In genomic region chr15:97085833-97086232, GRCm38 (mm10) we compare ENCODE assay signal across 9 mouse cellular contexts. TPM values are rescaled to one million over a fixed set of nuclear protein-coding genes. Genes with fewer than 3 reads are reported as not detected.
DNase-seq lines count a peak whose midpoint lies in the region; ATAC-seq lines count a peak whose summit lies in the region.
"Had no signal": no experiment of that assay in that cellular context is flagged by ENCODE, and none has a peak within 500 bp of the region (broad histone marks: within the 10 kb centered on the region; RNA-seq: fewer than 3 reads in every experiment).

No protein-coding gene starts in this region.

- intact Hi-C loops in heart, postnatal 36 days (cut with DNase I), result no loop called here

- H3K36me3 ChIP-seq in heart, embryonic 16.5 days (ENCODE audit: control insufficient read depth, insufficient read depth), result no peaks in the 10 kb centered on the region
- H3K36me3 ChIP-seq in intestine, embryonic 16.5 days (ENCODE audit: control insufficient read depth, insufficient read depth, low read length), result no peaks in the 10 kb centered on the region

- H3K9me3 ChIP-seq in heart, embryonic 16.5 days (replicated peaks; ENCODE audit: control insufficient read depth, low read length), result no peaks in the 10 kb centered on the region
- no peaks in the 10 kb centered on the region for H3K9me3 ChIP-seq in intestine, embryonic 16.5 days (ENCODE audit: control insufficient read depth, low read length)

- H3K27me3 ChIP-seq in heart, embryonic 16.5 days (ENCODE audit: control insufficient read depth, insufficient read depth, low read length), result no peaks in the 10 kb centered on the region
- H3K27me3 ChIP-seq in intestine, embryonic 16.5 days (replicated peaks; ENCODE audit: control insufficient read depth, insufficient read depth, low read length), result no peaks in the 10 kb centered on the region
- H3K27me3 ChIP-seq: megakaryocyte, embryonic 14.5 days had no signal

- H3K4me3 ChIP-seq in heart, embryonic 16.5 days (ENCODE audit: low read length), result no peak overlapping the region
- no peak overlapping the region for H3K4me3 ChIP-seq in intestine, embryonic 16.5 days (ENCODE audit: low read length)
- H3K4me3 ChIP-seq: megakaryocyte, embryonic 14.5 days had no signal

- ATAC-seq in heart, embryonic 16.5 days (replicated peaks; ENCODE audit: extremely low read depth, insufficient read depth, low FRiP score), result peak; percentile 41
- peak; percentile 79 for ATAC-seq in intestine, embryonic 16.5 days

- no peak overlapping the region for H3K27ac ChIP-seq in heart, embryonic 16.5 days (ENCODE audit: low read length)
- H3K27ac ChIP-seq in intestine, embryonic 16.5 days (ENCODE audit: low read length), result no peak overlapping the region

- H3K4me1 ChIP-seq in heart, embryonic 16.5 days (ENCODE audit: control insufficient read depth, insufficient read depth, low read length), result no peaks in the 10 kb centered on the region; the same call in 1 of the 2 replicates
- 0 out of 2 replicates have a peak, but pooled peaks cover 3% of the 10 kb centered on the region for H3K4me1 ChIP-seq in intestine, embryonic 16.5 days (ENCODE audit: control insufficient read depth, insufficient read depth, low read length)
- H3K4me1 ChIP-seq: megakaryocyte, embryonic 14.5 days had no signal

- 30% methylated on average over 5 of the region's 5 CpGs for WGBS in heart, embryonic 16.5 days
- 32% methylated on average over 5 of the region's 5 CpGs for WGBS in intestine, embryonic 16.5 days

- H3K9ac ChIP-seq in heart, embryonic 16.5 days (ENCODE audit: low read length), result no peak overlapping the region
- no peak overlapping the region for H3K9ac ChIP-seq in intestine, embryonic 16.5 days (ENCODE audit: low read depth, low read length)

- 0 out of 2 replicates have a peak overlapping the region, but pooled peaks have one; percentile 18 for H3K4me2 ChIP-seq in heart, embryonic 16.5 days (ENCODE audit: low read depth, low read length)
- no peak overlapping the region for H3K4me2 ChIP-seq in intestine, embryonic 16.5 days (ENCODE audit: low read depth, low read length)

- DNase-seq in heart, postnatal 36 days, result no peak
- peak; percentile 20 for DNase-seq in WW6 (ENCODE audit: low read depth, low spot score)
- peak; percentile 63 for DNase-seq in mesoderm, embryonic 11.5 days (ENCODE audit: low read depth, low spot score)
- DNase-seq in spleen, postnatal 36 days (ENCODE audit: low spot score in 2 of 2), result no peak
- no peak for DNase-seq in thymus, adult 18-20 months
- DNase-seq in cerebellum, adult 9-11 months, result no peak

RNA-seq across cellular contexts. Expression of gene Slc38a4, which starts 30.1 kb away (rescaled TPM):
- polyA plus RNA-seq in heart, embryonic 16.5 days (2015; fragmentation: Nextera tagmentation; extraction: Ambion mirVana), result 95.0 and 96.5 TPM in 2 replicates
- 10 to 100 TPM; 10.1 TPM for total RNA-seq in heart, postnatal 36 days (2021)
- 31.9 and 32.8 TPM in 2 replicates for polyA plus RNA-seq in intestine, embryonic 16.5 days (2015; fragmentation: Nextera tagmentation; extraction: Ambion mirVana)

Comparison
In these comparisons a context has a peak if more than half of its experiments do, and no peak if none do; other contexts are left out.
1. DNase-seq: peak in WW6 (single experiment) and mesoderm, embryonic 11.5 days (single experiment); none in heart, postnatal 36 days (0 of 2), spleen, postnatal 36 days (0 of 2), thymus, adult 18-20 months (0 of 2) and cerebellum, adult 9-11 months (single experiment).